Mouse (Mus musculus): ENCODE data around the gene Kcnt2. TPM values are rescaled to one million over a fixed set of nuclear protein-coding genes. Genes with fewer than 3 reads are reported as not detected.

Gene Kcnt2
- 2.0 and 2.1 TPM in 2 replicates for polyA plus RNA-seq (2015; fragmentation: Nextera tagmentation; extraction: Ambion mirVana)

GRCm38 (mm10) chr1:140245876-140246597 lies at the start of gene Kcnt2:
Gene Kcnt2, plus strand, starts transcription at chr1:140246158.
- H3K4me1 ChIP-seq (replicated peaks): peaks cover 6% of the 10 kb centered on the region; the same call in 1 of the 2 replicates
- no peaks in the 10 kb centered on the region for H3K27me3 ChIP-seq
- ATAC-seq (ENCODE audit: low FRiP score): peak; percentile 71
- H3K27ac ChIP-seq: no peak within 1 kb of the TSS
- peak within 1 kb of the TSS; percentile 70 for H3K9ac ChIP-seq
- WGBS: under 1% methylated on average over 21 of the region's 21 CpGs
- no peaks in the 10 kb centered on the region for H3K9me3 ChIP-seq
- no peaks in the 10 kb centered on the region for H3K36me3 ChIP-seq
- H3K4me3 ChIP-seq: peak within 1 kb of the TSS; percentile 63
- H3K4me2 ChIP-seq: peak within 1 kb of the TSS; percentile 80

GRCm38 (mm10) chr1:140205329-140205728 lies 40.6 kb upstream of the Kcnt2 start:
- H3K27ac ChIP-seq: no peak overlapping the region
- no peak overlapping the region for H3K4me3 ChIP-seq
- WGBS: 89% methylated on average over 2 of the region's 2 CpGs
- H3K9me3 ChIP-seq: no peaks in the 10 kb centered on the region
- ATAC-seq (ENCODE audit: low FRiP score): no peak
- no peak overlapping the region for H3K4me2 ChIP-seq
- no peaks in the 10 kb centered on the region for H3K4me1 ChIP-seq (replicated peaks)
- H3K9ac ChIP-seq: no peak overlapping the region
- H3K27me3 ChIP-seq: no peaks in the 10 kb centered on the region
- no peaks in the 10 kb centered on the region for H3K36me3 ChIP-seq

GRCm38 (mm10) chr1:140225221-140225620 lies 20.7 kb upstream of the Kcnt2 start:
- Histone ChIP-seq H3K9me3 (no peaks in the 10 kb centered on the region), H3K27ac (no peak overlapping the region), H3K4me3 (no peak overlapping the region), H3K9ac (no peak overlapping the region), H3K27me3 (no peaks in the 10 kb centered on the region), H3K36me3 (no peaks in the 10 kb centered on the region), H3K4me2 (no peak overlapping the region), H3K4me1 (replicated peaks) (no peaks in the 10 kb centered on the region)
- 71% methylated on average over 3 of the region's 3 CpGs for WGBS
- ATAC-seq (ENCODE audit: low FRiP score): no peak

- Histone ChIP-seq H3K27ac (no peak overlapping the region), H3K36me3 (no peaks in the 10 kb centered on the region), H3K9ac (no peak overlapping the region), H3K4me3 (no peak overlapping the region), H3K9me3 (no peaks in the 10 kb centered on the region), H3K4me1 (replicated peaks) (no peaks in the 10 kb centered on the region), H3K4me2 (no peak overlapping the region), H3K27me3 (no peaks in the 10 kb centered on the region)
- no peak for ATAC-seq (ENCODE audit: low FRiP score)
- WGBS: 87% methylated on average over 8 of the region's 8 CpGs
These were observed 19.3 kb upstream of the Kcnt2 start for GRCm38 (mm10) chr1:140226673-140227072.

GRCm38 (mm10) chr1:140245465-140245864 lies 493 bp upstream of the Kcnt2 start:
- H3K36me3 ChIP-seq: no peaks in the 10 kb centered on the region
- peak overlapping the region; percentile 63 for H3K4me3 ChIP-seq
- peak; percentile 100 for ATAC-seq (ENCODE audit: low FRiP score)
- WGBS: 0% methylated on average over 17 of the region's 17 CpGs
- H3K4me1 ChIP-seq (replicated peaks): peaks cover 6% of the 10 kb centered on the region; the same call in 1 of the 2 replicates
- peak overlapping the region; percentile 80 for H3K4me2 ChIP-seq
- H3K9ac ChIP-seq: peak overlapping the region; percentile 70
- no peaks in the 10 kb centered on the region for H3K27me3 ChIP-seq
- H3K27ac ChIP-seq: no peak overlapping the region
- no peaks in the 10 kb centered on the region for H3K9me3 ChIP-seq

- no peak overlapping the region for H3K4me3 ChIP-seq
- ATAC-seq (ENCODE audit: low FRiP score): no peak
- 86% methylated on average over 3 of the region's 3 CpGs for WGBS
- no peak overlapping the region for H3K4me2 ChIP-seq
- H3K27ac ChIP-seq: no peak overlapping the region
- no peaks in the 10 kb centered on the region for H3K9me3 ChIP-seq
- no peaks in the 10 kb centered on the region for H3K27me3 ChIP-seq
- H3K36me3 ChIP-seq: no peaks in the 10 kb centered on the region
- no peak overlapping the region for H3K9ac ChIP-seq
- no peaks in the 10 kb centered on the region for H3K4me1 ChIP-seq (replicated peaks)
These were observed 18.7 kb downstream of the Kcnt2 start for GRCm38 (mm10) chr1:140264696-140265095.

GRCm38 (mm10) chr1:140266047-140266446 lies 20.1 kb downstream of the Kcnt2 start:
- Histone ChIP-seq H3K4me2 (no peak overlapping the region), H3K9ac (no peak overlapping the region), H3K4me3 (no peak overlapping the region), H3K9me3 (no peaks in the 10 kb centered on the region), H3K4me1 (replicated peaks) (no peaks in the 10 kb centered on the region), H3K27ac (no peak overlapping the region), H3K36me3 (no peaks in the 10 kb centered on the region), H3K27me3 (no peaks in the 10 kb centered on the region)
- WGBS: 91% methylated on average over 5 of the region's 5 CpGs
- no peak for ATAC-seq (ENCODE audit: low FRiP score)

GRCm38 (mm10) chr1:140266643-140267286 lies 20.8 kb downstream of the Kcnt2 start:
- Histone ChIP-seq H3K27me3 (no peaks in the 10 kb centered on the region), H3K4me1 (replicated peaks) (no peaks in the 10 kb centered on the region), H3K4me2 (no peak overlapping the region), H3K36me3 (no peaks in the 10 kb centered on the region), H3K9me3 (no peaks in the 10 kb centered on the region), H3K4me3 (no peak overlapping the region), H3K27ac (no peak overlapping the region), H3K9ac (no peak overlapping the region)
- whole genome bisulfite sequencing: 65% methylated on average over 8 of the region's 8 CpGs
- no peak for ATAC-seq (ENCODE audit: low FRiP score)

- Histone ChIP-seq H3K4me3 (no peak overlapping the region), H3K27me3 (no peaks in the 10 kb centered on the region), H3K9ac (no peak overlapping the region), H3K4me2 (no peak overlapping the region), H3K27ac (no peak overlapping the region), H3K4me1 (replicated peaks) (no peaks in the 10 kb centered on the region), H3K9me3 (no peaks in the 10 kb centered on the region), H3K36me3 (no peaks in the 10 kb centered on the region)
- no peak for ATAC-seq (ENCODE audit: low FRiP score)
- 68% methylated on average over 2 of the region's 2 CpGs for WGBS
These were observed 21.3 kb downstream of the Kcnt2 start for GRCm38 (mm10) chr1:140267288-140267687.

GRCm38 (mm10) chr1:140273624-140274023 lies 27.7 kb downstream of the Kcnt2 start:
- H3K27ac ChIP-seq: no peak overlapping the region
- no peaks in the 10 kb centered on the region for H3K27me3 ChIP-seq
- no peak overlapping the region for H3K4me3 ChIP-seq
- H3K4me2 ChIP-seq: no peak overlapping the region
- no peak for ATAC-seq (ENCODE audit: low FRiP score)
- no peaks in the 10 kb centered on the region for H3K36me3 ChIP-seq
- H3K9me3 ChIP-seq: no peaks in the 10 kb centered on the region
- 93% methylated on average over 3 of the region's 3 CpGs for WGBS
- no peak overlapping the region for H3K9ac ChIP-seq
- no peaks in the 10 kb centered on the region for H3K4me1 ChIP-seq (replicated peaks)

GRCm38 (mm10) chr1:140275813-140276212 lies 29.9 kb downstream of the Kcnt2 start:
- H3K27ac ChIP-seq: no peak overlapping the region
- no peak overlapping the region for H3K4me3 ChIP-seq
- no peaks in the 10 kb centered on the region for H3K36me3 ChIP-seq
- H3K9me3 ChIP-seq: no peaks in the 10 kb centered on the region
- H3K4me2 ChIP-seq: no peak overlapping the region
- no peak for ATAC-seq (ENCODE audit: low FRiP score)
- no peak overlapping the region for H3K9ac ChIP-seq
- no peaks in the 10 kb centered on the region for H3K27me3 ChIP-seq
- no peaks in the 10 kb centered on the region for H3K4me1 ChIP-seq (replicated peaks)

GRCm38 (mm10) chr1:140293140-140293539 lies 47.2 kb downstream of the Kcnt2 start:
- WGBS: 39% methylated on average over 3 of the region's 3 CpGs
- Histone ChIP-seq H3K4me1 (replicated peaks) (no peaks in the 10 kb centered on the region), H3K4me3 (no peak overlapping the region), H3K36me3 (no peaks in the 10 kb centered on the region), H3K4me2 (no peak overlapping the region), H3K9me3 (no peaks in the 10 kb centered on the region), H3K9ac (no peak overlapping the region), H3K27ac (no peak overlapping the region), H3K27me3 (no peaks in the 10 kb centered on the region)
- peak; percentile 66; the same call in 1 of the 2 replicates for ATAC-seq (ENCODE audit: low FRiP score)

GRCm38 (mm10) chr1:140295482-140295881 lies 49.5 kb downstream of the Kcnt2 start:
- Histone ChIP-seq H3K9ac (no peak overlapping the region), H3K27me3 (no peaks in the 10 kb centered on the region), H3K4me1 (replicated peaks) (no peaks in the 10 kb centered on the region), H3K4me3 (no peak overlapping the region), H3K36me3 (no peaks in the 10 kb centered on the region), H3K27ac (no peak overlapping the region), H3K9me3 (no peaks in the 10 kb centered on the region), H3K4me2 (no peak overlapping the region)
- no peak for ATAC-seq (ENCODE audit: low FRiP score)
